Mouse (Mus musculus) forebrain, embryonic 16.5 days (tissue): ENCODE measurements around the gene Rpl10a. TPM values are rescaled to one million over a fixed set of nuclear protein-coding genes. Genes with fewer than 3 reads are reported as not detected.

ENCODE experiments used
- ATAC-seq: fragments of 200-750 bp; cut with Nextera tagmentation; 2 replicates; pipeline ENCODE4 v1.8.0; 2017; ENCODE audit warnings: mild to moderate bottlenecking, moderate library complexity
- H3K27ac ChIP-seq: fragments of 300-500 bp; sonication (generic); 2 replicates; pipeline ENCODE4 v1.5.1; 2014; ENCODE audit warnings: low read length, control low read depth
- H3K27me3 ChIP-seq: fragments of 300-500 bp; sonication (generic); replicated peaks from 2 replicates; pipeline ENCODE4 v1.6.1; 2014; ENCODE audit warnings: low read length; ENCODE audit not compliant: control insufficient read depth, insufficient read depth
- H3K36me3 ChIP-seq: fragments of 300-500 bp; sonication (generic); 2 replicates; pipeline ENCODE4 v1.6.1; 2014; ENCODE audit not compliant: control insufficient read depth, insufficient read depth
- H3K4me1 ChIP-seq: fragments of 300-500 bp; sonication (generic); replicated peaks from 2 replicates; pipeline ENCODE4 v1.6.1; 2014; ENCODE audit warnings: low read length; ENCODE audit not compliant: control insufficient read depth, insufficient read depth
- H3K4me2 ChIP-seq: fragments of 300-500 bp; sonication (generic); 2 replicates; pipeline ENCODE4 v1.6.1; 2014; ENCODE audit warnings: mild to moderate bottlenecking, low read length, control low read depth
- H3K4me3 ChIP-seq: fragments of 300-500 bp; sonication (generic); replicated peaks from 2 replicates; pipeline ENCODE4 v1.5.1; 2014; ENCODE audit warnings: mild to moderate bottlenecking, low read length, control low read depth
- H3K9ac ChIP-seq: fragments of 300-500 bp; sonication (generic); replicated peaks from 2 replicates; pipeline ENCODE4 v1.6.1; 2014; ENCODE audit warnings: low read depth, low read length, control low read depth
- H3K9me3 ChIP-seq: fragments of 300-500 bp; sonication (generic); 2 replicates; pipeline ENCODE4 v1.6.1; 2016; ENCODE audit warnings: low read length; ENCODE audit not compliant: control insufficient read depth
- WGBS: fragments of 180-500 bp; shearing (Covaris S2); extraction: QIAGEN DNeasy Blood & Tissue Kit; methylation state at CpG from one replicate; pipeline ENCODE4 v1.1.7; 2014; 5-methylcytosine and 5-hydroxymethylcytosine counted together
- polyA plus RNA-seq: library from polyadenylated mRNA; unstranded; fragments of >200 nt; fragmentation: Nextera tagmentation; extraction: Ambion mirVana; gene quantifications from 2 replicates; pipeline ENCODE4 v1.2.1, GENCODE M21; 2015

Gene Rpl10a
- polyA plus RNA-seq, 1 experiment from 2014 or later: 354 TPM

DNA sequence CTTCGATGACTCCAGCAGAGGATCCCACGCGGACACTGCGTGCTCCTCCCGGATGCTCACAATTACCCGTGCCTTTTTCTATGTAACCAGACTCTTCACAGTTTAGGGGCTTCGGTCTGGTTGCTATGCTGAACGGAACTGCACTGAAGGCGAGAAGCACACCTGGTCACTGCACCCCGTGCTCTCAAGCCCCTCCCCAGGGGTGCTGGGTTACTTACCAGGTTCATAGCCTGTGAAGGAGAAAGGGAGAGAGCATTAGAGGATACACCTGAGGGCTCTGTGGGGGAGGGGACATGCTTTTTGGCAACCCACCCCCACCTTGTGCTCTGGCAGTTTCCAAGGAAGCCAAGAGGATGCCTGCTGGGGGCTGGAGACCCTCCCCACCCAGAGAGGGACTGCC, 7.0 kb downstream of the Rpl10a start:
- no peak overlapping the region for H3K27ac ChIP-seq
- WGBS: 81% methylated on average over 10 of the region's 10 CpGs
- no peaks in the 10 kb centered on the region for H3K4me1 ChIP-seq

GRCm38 (mm10) chr17:28337547-28337946, 9.3 kb downstream of the Rpl10a start:
- Histone ChIP-seq H3K27ac (no peak overlapping the region), H3K9ac (no peak overlapping the region), H3K27me3 (no peaks in the 10 kb centered on the region), H3K9me3 (no peaks in the 10 kb centered on the region), H3K4me1 (peaks cover 9% of the 10 kb centered on the region), H3K36me3 (no peaks in the 10 kb centered on the region), H3K4me2 (no peak overlapping the region), H3K4me3 (no peak overlapping the region)
- WGBS: 94% methylated on average over 7 of the region's 7 CpGs
- no peak for ATAC-seq

More for the DNA sequence above, 7.0 kb downstream of the Rpl10a start:
- H3K27me3 ChIP-seq: no peaks in the 10 kb centered on the region
- H3K4me2 ChIP-seq: no peak overlapping the region
- H3K9me3 ChIP-seq: no peaks in the 10 kb centered on the region
- H3K9ac ChIP-seq: no peak overlapping the region
- no peak overlapping the region for H3K4me3 ChIP-seq
- ATAC-seq: no peak
- H3K36me3 ChIP-seq: 0 out of 2 replicates have a peak, but pooled peaks cover 5% of the 10 kb centered on the region

GRCm38 (mm10) chr17:28340578-28340977, 12.3 kb downstream of the Rpl10a start:
- H3K27me3 ChIP-seq: no peaks in the 10 kb centered on the region
- H3K4me2 ChIP-seq: no peak overlapping the region
- peaks cover 18% of the 10 kb centered on the region for H3K4me1 ChIP-seq
- 70% methylated on average over 7 of the region's 7 CpGs for WGBS
- H3K4me3 ChIP-seq: no peak overlapping the region
- H3K27ac ChIP-seq: no peak overlapping the region
- H3K9me3 ChIP-seq: no peaks in the 10 kb centered on the region
- no peaks in the 10 kb centered on the region for H3K36me3 ChIP-seq
- peak; percentile 21; the same call in 1 of the 2 replicates for ATAC-seq
- peak overlapping the region; percentile 27; the same call in 1 of the 2 replicates for H3K9ac ChIP-seq

- peaks cover 20% of the 10 kb centered on the region for H3K4me1 ChIP-seq
- peak overlapping the region; percentile 20 for H3K4me3 ChIP-seq
- no peaks in the 10 kb centered on the region for H3K9me3 ChIP-seq
- H3K27me3 ChIP-seq: no peaks in the 10 kb centered on the region
- WGBS: 4% methylated on average over 26 of the region's 26 CpGs
- H3K4me2 ChIP-seq: peak overlapping the region; percentile 40
- peak overlapping the region; percentile 27 for H3K9ac ChIP-seq
- H3K27ac ChIP-seq: no peak overlapping the region
- no peaks in the 10 kb centered on the region for H3K36me3 ChIP-seq
- peak; percentile 63 for ATAC-seq
Measured at GRCm38 (mm10) chr17:28341091-28341490, 12.8 kb downstream of the Rpl10a start.

DNA sequence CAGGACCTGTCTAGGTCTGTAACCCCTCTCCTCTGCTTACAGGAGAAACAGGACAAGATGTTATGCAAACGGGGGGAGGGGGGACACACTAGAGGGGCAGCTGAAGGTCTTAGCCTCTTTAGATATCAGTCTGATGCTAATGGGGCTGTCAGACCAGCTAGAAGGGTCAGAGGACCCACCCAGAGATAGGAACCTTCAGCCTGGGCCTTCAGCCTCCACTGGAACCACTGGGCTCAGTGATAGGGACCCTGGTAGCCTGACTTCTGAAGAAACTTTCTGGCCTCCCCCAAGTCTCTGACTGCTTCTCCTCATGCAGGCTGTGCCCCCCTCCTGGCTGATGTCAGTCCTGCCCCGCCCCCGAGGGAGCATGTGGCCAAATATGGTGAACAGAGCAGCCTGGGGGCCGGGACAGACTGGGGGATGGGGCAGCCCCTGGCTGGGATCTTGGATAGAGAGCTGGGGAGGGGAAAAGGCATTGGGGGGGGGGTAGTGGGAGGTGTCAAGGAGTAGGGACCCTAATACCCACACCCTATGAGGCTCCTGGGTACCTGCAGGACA, 15.9 kb downstream of the Rpl10a start:
- no peak for ATAC-seq
- Histone ChIP-seq H3K4me3 (no peak overlapping the region), H3K36me3 (no peaks in the 10 kb centered on the region), H3K4me2 (no peak overlapping the region), H3K9ac (no peak overlapping the region), H3K4me1 (peaks cover 23% of the 10 kb centered on the region), H3K27me3 (no peaks in the 10 kb centered on the region), H3K9me3 (no peaks in the 10 kb centered on the region), H3K27ac (no peak overlapping the region)
- 48% methylated on average over 4 of the region's 4 CpGs for WGBS

GRCm38 (mm10) chr17:28344670-28345069, 16.4 kb downstream of the Rpl10a start:
- Histone ChIP-seq H3K27ac (no peak overlapping the region), H3K4me1 (peaks cover 29% of the 10 kb centered on the region), H3K4me3 (no peak overlapping the region), H3K9ac (no peak overlapping the region), H3K9me3 (no peaks in the 10 kb centered on the region), H3K36me3 (no peaks in the 10 kb centered on the region), H3K27me3 (no peaks in the 10 kb centered on the region), H3K4me2 (no peak overlapping the region)
- 66% methylated on average over 3 of the region's 3 CpGs for WGBS
- no peak for ATAC-seq

GRCm38 (mm10) chr17:28345271-28345721, 17.0 kb downstream of the Rpl10a start:
- ATAC-seq: no peak
- H3K4me1 ChIP-seq: peaks cover 31% of the 10 kb centered on the region
- no peaks in the 10 kb centered on the region for H3K36me3 ChIP-seq
- no peaks in the 10 kb centered on the region for H3K9me3 ChIP-seq
- WGBS: 17% methylated on average over 7 of the region's 8 CpGs
- no peak overlapping the region; the same call in 1 of the 2 replicates for H3K9ac ChIP-seq
- no peaks in the 10 kb centered on the region for H3K27me3 ChIP-seq
- H3K27ac ChIP-seq: no peak overlapping the region
- H3K4me3 ChIP-seq: no peak overlapping the region
- no peak overlapping the region for H3K4me2 ChIP-seq

GRCm38 (mm10) chr17:28345882-28346281, 17.6 kb downstream of the Rpl10a start:
- WGBS: 20% methylated on average over 10 of the region's 10 CpGs
- no peak for ATAC-seq
- H3K4me3 ChIP-seq: no peak overlapping the region
- H3K4me1 ChIP-seq: peaks cover 27% of the 10 kb centered on the region
- H3K27ac ChIP-seq: no peak overlapping the region
- H3K4me2 ChIP-seq: no peak overlapping the region
- H3K9ac ChIP-seq: no peak overlapping the region; the same call in 1 of the 2 replicates
- H3K27me3 ChIP-seq: no peaks in the 10 kb centered on the region
- H3K36me3 ChIP-seq: no peaks in the 10 kb centered on the region
- no peaks in the 10 kb centered on the region for H3K9me3 ChIP-seq

DNA sequence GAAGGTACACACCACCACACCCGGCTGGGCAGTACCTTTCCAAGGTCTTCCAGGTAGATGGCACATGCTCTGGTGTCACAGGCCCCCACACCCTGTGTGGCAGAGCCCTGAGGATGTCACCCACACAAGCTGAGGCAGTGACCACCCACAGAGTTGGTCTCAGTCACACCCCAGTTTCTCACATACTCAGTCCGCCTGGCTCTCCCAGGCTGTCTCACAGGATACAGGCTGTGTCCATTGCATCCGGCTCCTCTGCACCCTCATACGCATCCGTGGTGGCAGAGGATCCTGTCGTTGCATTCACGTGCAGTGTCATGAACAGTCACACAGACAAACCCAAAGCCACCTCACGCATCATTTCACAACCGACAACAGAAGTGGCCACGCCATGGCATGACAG, 19.1 kb downstream of the Rpl10a start:
- 85% methylated on average over 10 of the region's 10 CpGs for WGBS

GRCm38 (mm10) chr17:28348211-28348610, 19.9 kb downstream of the Rpl10a start:
- no peak overlapping the region for H3K4me2 ChIP-seq
- H3K9me3 ChIP-seq: no peaks in the 10 kb centered on the region
- H3K27me3 ChIP-seq: peaks cover 5% of the 10 kb centered on the region
- peaks cover 30% of the 10 kb centered on the region for H3K4me1 ChIP-seq
- no peak overlapping the region for H3K4me3 ChIP-seq
- ATAC-seq: no peak
- no peak overlapping the region for H3K9ac ChIP-seq
- WGBS: 51% methylated on average over 6 of the region's 6 CpGs
- H3K36me3 ChIP-seq: no peaks in the 10 kb centered on the region
- no peak overlapping the region for H3K27ac ChIP-seq

More for the DNA sequence above, 19.1 kb downstream of the Rpl10a start:
- ATAC-seq: no peak
- H3K9ac ChIP-seq: no peak overlapping the region
- no peaks in the 10 kb centered on the region for H3K36me3 ChIP-seq
- H3K27me3 ChIP-seq: peaks cover 3% of the 10 kb centered on the region
- H3K4me2 ChIP-seq: no peak overlapping the region
- no peaks in the 10 kb centered on the region for H3K9me3 ChIP-seq
- H3K4me3 ChIP-seq: no peak overlapping the region
- peaks cover 30% of the 10 kb centered on the region for H3K4me1 ChIP-seq
- H3K27ac ChIP-seq: no peak overlapping the region
